Mouse (Mus musculus): Measurements from ENCODE around the gene Dhx16.
"Not testable (repeated sequence)": the region's sequence is repeated elsewhere in the genome, so short reads cannot be mapped to it uniquely, and the experiment has no call there.

The Dhx16 gene

GRCm38 (mm10) chr17:35921710-35922109, 42.1 kb downstream of the Dhx16 start:
- DNase-seq (ENCODE audit: low spot score): no peak

GRCm38 (mm10) chr17:35922566-35922965, 42.9 kb downstream of the Dhx16 start:
- no peak for DNase-seq (ENCODE audit: low spot score)

- DNase-seq (ENCODE audit: low spot score): no peak
Measured at GRCm38 (mm10) chr17:35923281-35923680, 43.7 kb downstream of the Dhx16 start.

GRCm38 (mm10) chr17:35927471-35927870, 47.9 kb downstream of the Dhx16 start:
- DNase-seq (ENCODE audit: low spot score): no peak

GRCm38 (mm10) chr17:35929534-35929933, 49.9 kb downstream of the Dhx16 start:
- no peak for DNase-seq (ENCODE audit: low spot score)

- no peak for DNase-seq (ENCODE audit: low spot score)
Measured at GRCm38 (mm10) chr17:35930627-35931026, 51.0 kb downstream of the Dhx16 start.

GRCm38 (mm10) chr17:35932608-35933007, 53.0 kb downstream of the Dhx16 start:
- DNase-seq (ENCODE audit: low spot score): no peak

GRCm38 (mm10) chr17:35935763-35936162, 56.1 kb downstream of the Dhx16 start:
- DNase-seq (ENCODE audit: low spot score): not testable (repeated sequence)

GRCm38 (mm10) chr17:35937700-35938348, 58.2 kb downstream of the Dhx16 start:
- no peak for DNase-seq (ENCODE audit: low spot score)

GRCm38 (mm10) chr17:35939108-35939507, 59.5 kb downstream of the Dhx16 start:
- DNase-seq (ENCODE audit: low spot score): no peak

GRCm38 (mm10) chr17:35939941-35940340, 60.3 kb downstream of the Dhx16 start:
- no peak for DNase-seq (ENCODE audit: low spot score)

Data from yolk sac, embryonic 10.5 days (tissue).